In the genomic region with DNA sequence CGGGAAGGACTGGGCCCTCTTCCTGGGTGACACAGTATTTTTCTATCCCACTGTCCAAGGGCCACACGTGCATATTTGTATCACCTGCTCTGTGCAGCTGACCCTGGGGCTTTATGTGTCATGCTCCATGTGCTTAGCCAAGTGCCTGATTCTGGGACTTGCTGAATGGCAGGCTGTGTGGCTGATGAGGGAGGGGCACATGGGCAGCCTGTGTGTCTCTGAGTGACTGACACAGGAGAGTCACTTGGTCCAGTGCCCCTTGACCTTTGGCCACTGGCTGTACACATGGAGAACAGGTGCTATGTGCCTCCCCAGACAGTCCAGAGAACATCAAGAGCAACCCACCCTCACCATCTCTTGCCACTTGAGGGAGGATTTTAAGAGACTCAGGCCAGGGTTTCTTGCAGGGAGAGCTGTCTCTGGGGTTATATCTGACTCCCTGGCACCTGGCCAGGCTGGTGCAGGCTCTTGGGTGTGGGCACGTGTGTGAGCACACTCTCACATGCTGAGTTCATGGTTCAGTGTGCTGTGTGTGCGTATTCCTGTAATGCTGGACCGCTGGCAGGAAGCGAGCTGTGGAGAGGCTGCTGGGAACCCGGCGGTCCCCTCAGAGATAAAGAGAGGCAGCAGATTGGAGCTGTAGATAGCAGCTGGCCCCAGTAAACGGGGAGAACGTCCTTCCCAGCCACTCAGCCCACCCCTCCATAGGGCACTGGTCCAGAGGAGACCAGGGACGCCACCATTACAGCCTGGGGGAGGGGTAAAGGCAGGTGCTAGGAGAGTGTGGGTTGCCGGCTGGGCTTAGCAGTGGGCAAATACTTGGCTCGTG, we compare ENCODE assay signal across 8 mouse cellular contexts. TPM values are rescaled to one million over a fixed set of nuclear protein-coding genes. Genes with fewer than 3 reads are reported as not detected.
DNase-seq lines count a peak whose midpoint lies in the region; ATAC-seq lines count a peak whose summit lies in the region.

No protein-coding gene starts in this region.

- ATAC-seq in heart, embryonic 15.5 days (replicated peaks; ENCODE audit: insufficient number of reproducible peaks, insufficient read depth, low FRiP score, low read depth): peak; percentile 59
- peak; percentile 39 for ATAC-seq in lung, embryonic 16.5 days (ENCODE audit: low read depth)

- peaks cover 60% of the 10 kb centered on the region for H3K4me1 ChIP-seq in heart, embryonic 15.5 days (replicated peaks)
- H3K4me1 ChIP-seq in lung, embryonic 16.5 days (replicated peaks; ENCODE audit: control insufficient read depth, insufficient read depth, low read length): peaks cover 37% of the 10 kb centered on the region

- WGBS in heart, embryonic 15.5 days: 12% methylated on average over 13 of the region's 13 CpGs
- WGBS in lung, embryonic 16.5 days: 12% methylated on average over 13 of the region's 13 CpGs

- DNase-seq in kidney, adult 18-20 months: peak; percentile 40
- DNase-seq in kidney, adult 11 months: no peak
- peak; percentile 87 for DNase-seq in T-cell, adult 2 months (ENCODE audit: low spot score)
- peak; percentile 54 to 83 for DNase-seq in kidney, postnatal 25 days
- DNase-seq in right cerebral cortex, postnatal 4 days: peak; percentile 44
- DNase-seq in ovary, postnatal 14 days (ENCODE audit: low spot score): no peak

- H3K9me3 ChIP-seq in heart, embryonic 15.5 days (replicated peaks): no peaks in the 10 kb centered on the region
- no peaks in the 10 kb centered on the region for H3K9me3 ChIP-seq in lung, embryonic 16.5 days (ENCODE audit: control insufficient read depth, low read length)

- H3K27ac ChIP-seq in heart, embryonic 15.5 days: peak overlapping the region; percentile 81
- H3K27ac ChIP-seq in lung, embryonic 16.5 days (ENCODE audit: low read length): peak overlapping the region; percentile 33; the same call in 1 of the 2 replicates

- H3K4me3 ChIP-seq in heart, embryonic 15.5 days: peak overlapping the region; percentile 24
- peak overlapping the region; percentile 5; the same call in 1 of the 2 replicates for H3K4me3 ChIP-seq in lung, embryonic 16.5 days (ENCODE audit: low read length)

- no peaks in the 10 kb centered on the region; the same call in 1 of the 2 replicates for H3K27me3 ChIP-seq in heart, embryonic 15.5 days
- H3K27me3 ChIP-seq in lung, embryonic 16.5 days (ENCODE audit: control insufficient read depth, insufficient read depth, low read depth, low read length): no peaks in the 10 kb centered on the region

- H3K9ac ChIP-seq in heart, embryonic 15.5 days: peak overlapping the region; percentile 36; the same call in 1 of the 2 replicates
- peak overlapping the region; percentile 48 for H3K9ac ChIP-seq in lung, embryonic 16.5 days (ENCODE audit: low read length)

- peak overlapping the region; percentile 62 for H3K4me2 ChIP-seq in heart, embryonic 15.5 days
- H3K4me2 ChIP-seq in lung, embryonic 16.5 days (ENCODE audit: low read depth, low read length): peak overlapping the region; percentile 35

- no peaks in the 10 kb centered on the region for H3K36me3 ChIP-seq in heart, embryonic 15.5 days
- H3K36me3 ChIP-seq in lung, embryonic 16.5 days (ENCODE audit: control insufficient read depth, insufficient read depth, low read length): no peaks in the 10 kb centered on the region

RNA-seq across cellular contexts. Expression of a gene that starts 4.8 kb away (rescaled TPM):
- 5.5 and 6.4 TPM in 2 replicates for polyA plus RNA-seq in heart, embryonic 15.5 days (2015; fragmentation: Nextera tagmentation; extraction: Ambion mirVana)
- polyA plus RNA-seq in lung, embryonic 16.5 days (2015; fragmentation: Nextera tagmentation; extraction: Ambion mirVana): 4.6 and 5.0 TPM in 2 replicates

RNA-seq across cellular contexts. Expression of a gene that starts 17.6 kb away (rescaled TPM):
- polyA plus RNA-seq in heart, embryonic 15.5 days (2015; fragmentation: Nextera tagmentation; extraction: Ambion mirVana): not detected in 2 replicates
- polyA plus RNA-seq in lung, embryonic 16.5 days (2015; fragmentation: Nextera tagmentation; extraction: Ambion mirVana): not detected in 2 replicates

RNA-seq across cellular contexts. Expression of a gene that starts 29.1 kb away (rescaled TPM):
- polyA plus RNA-seq in heart, embryonic 15.5 days (2015; fragmentation: Nextera tagmentation; extraction: Ambion mirVana): 202 and 215 TPM in 2 replicates
- polyA plus RNA-seq in lung, embryonic 16.5 days (2015; fragmentation: Nextera tagmentation; extraction: Ambion mirVana): 312 and 336 TPM in 2 replicates

RNA-seq across cellular contexts. Expression of a gene that starts 52.2 kb away (rescaled TPM):
- polyA plus RNA-seq in heart, embryonic 15.5 days (2015; fragmentation: Nextera tagmentation; extraction: Ambion mirVana): 92.9 and 102 TPM in 2 replicates
- 130 and 131 TPM in 2 replicates for polyA plus RNA-seq in lung, embryonic 16.5 days (2015; fragmentation: Nextera tagmentation; extraction: Ambion mirVana)

RNA-seq across cellular contexts. Expression of a gene that starts 52.4 kb away (rescaled TPM):
- polyA plus RNA-seq in heart, embryonic 15.5 days (2015; fragmentation: Nextera tagmentation; extraction: Ambion mirVana): 15.1 and 16.6 TPM in 2 replicates
- polyA plus RNA-seq in lung, embryonic 16.5 days (2015; fragmentation: Nextera tagmentation; extraction: Ambion mirVana): 4.9 and 5.4 TPM in 2 replicates

Comparison
In these comparisons a context has a peak if more than half of its experiments do, and no peak if none do; other contexts are left out.
1. DNase-seq: peak in kidney, adult 18-20 months (single experiment), T-cell, adult 2 months (single experiment), kidney, postnatal 25 days (2 of 2) and right cerebral cortex, postnatal 4 days (single experiment); none in kidney, adult 11 months (single experiment) and ovary, postnatal 14 days (single experiment).